Comparison of ENCODE assay signal across 11 mouse cellular contexts in the genomic region with DNA sequence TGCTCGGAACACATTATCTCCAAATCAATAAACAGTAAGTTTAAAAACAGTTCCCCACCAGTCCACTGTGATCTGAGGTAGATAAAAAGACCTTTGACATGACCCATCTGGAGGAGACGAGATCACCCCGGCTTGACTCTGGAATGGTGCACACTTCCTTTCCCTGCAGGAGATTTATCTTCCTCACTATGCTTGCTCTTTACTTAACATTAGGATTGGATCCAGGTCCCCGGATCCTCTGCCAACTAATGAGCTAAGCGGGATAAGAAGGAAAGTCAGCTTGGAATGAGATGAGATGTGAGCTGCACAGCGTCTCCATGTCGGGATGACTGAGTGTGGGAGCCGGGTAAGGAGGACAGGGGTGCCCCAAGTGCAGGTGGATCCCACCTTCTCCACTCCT. TPM values are rescaled to one million over a fixed set of nuclear protein-coding genes. Genes with fewer than 3 reads are reported as not detected.
A peak's percentile ranks its signal among the peaks of the same experiment; 100 is the strongest.
DNase-seq lines count a peak whose midpoint lies in the region; ATAC-seq and TF ChIP-seq lines count a peak whose summit lies in the region.
"Had no signal": no experiment of that assay in that cellular context is flagged by ENCODE, and none has a peak within 500 bp of the region (broad histone marks: within the 10 kb centered on the region; RNA-seq: fewer than 3 reads in every experiment).

No protein-coding gene starts in this region.

- H3K9ac ChIP-seq in lung, embryonic 14.5 days = no peak overlapping the region
- no peak overlapping the region for H3K9ac ChIP-seq in forebrain, postnatal 0 days
- no peak overlapping the region for H3K9ac ChIP-seq in liver, embryonic 12.5 days
- H3K9ac ChIP-seq: embryonic facial prominence, embryonic 15.5 days; limb, embryonic 13.5 days had no signal

- ATAC-seq in frontal cortex, adult (ENCODE audit: low TSS enrichment) = peak; percentile 27; the same call in 1 of the 2 replicates
- ATAC-seq in lung, embryonic 14.5 days (ENCODE audit: insufficient read depth) = peak; percentile 47; the same call in 1 of the 2 replicates
- no peak for ATAC-seq in forebrain, postnatal 0 days
- no peak for ATAC-seq in liver, embryonic 12.5 days

- H3K27me3 ChIP-seq in lung, embryonic 14.5 days (ENCODE audit: insufficient read depth, low read length) = no peaks in the 10 kb centered on the region
- H3K27me3 ChIP-seq in forebrain, postnatal 0 days (ENCODE audit: insufficient read depth, low read length) = no peaks in the 10 kb centered on the region
- no peaks in the 10 kb centered on the region for H3K27me3 ChIP-seq in liver, embryonic 12.5 days (replicated peaks)
- H3K27me3 ChIP-seq: embryonic facial prominence, embryonic 15.5 days; limb, embryonic 13.5 days had no signal

- H3K4me1 ChIP-seq in lung, embryonic 14.5 days (ENCODE audit: insufficient read depth) = no peaks in the 10 kb centered on the region
- H3K4me1 ChIP-seq in lung, adult 2 months (ENCODE audit: control insufficient read depth, insufficient read depth, low read length) = no peaks in the 10 kb centered on the region
- peaks cover 5% of the 10 kb centered on the region for H3K4me1 ChIP-seq in forebrain, postnatal 0 days (ENCODE audit: insufficient read depth)
- H3K4me1 ChIP-seq in liver, embryonic 12.5 days = no peaks in the 10 kb centered on the region
- H3K4me1 ChIP-seq: embryonic facial prominence, embryonic 15.5 days; limb, embryonic 13.5 days had no signal

- H3K4me3 ChIP-seq in lung, embryonic 14.5 days (ENCODE audit: low read depth, low read length) = no peak overlapping the region
- no peak overlapping the region for H3K4me3 ChIP-seq in lung, adult 2 months (replicated peaks; ENCODE audit: extremely low read depth, low read depth, low read length)
- H3K4me3 ChIP-seq in forebrain, postnatal 0 days (ENCODE audit: low read depth, low read length) = no peak overlapping the region
- H3K4me3 ChIP-seq in liver, embryonic 12.5 days = no peak overlapping the region
- H3K4me3 ChIP-seq: embryonic facial prominence, embryonic 15.5 days; limb, embryonic 13.5 days had no signal

- no peak overlapping the region for H3K27ac ChIP-seq in lung, embryonic 14.5 days (ENCODE audit: low read depth)
- H3K27ac ChIP-seq in forebrain, postnatal 0 days (ENCODE audit: low read depth, low read length) = no peak overlapping the region
- no peak overlapping the region for H3K27ac ChIP-seq in liver, embryonic 12.5 days
- H3K27ac ChIP-seq: embryonic facial prominence, embryonic 15.5 days; limb, embryonic 13.5 days had no signal

- DNase-seq in frontal cortex, postnatal 36 days (ENCODE audit: low spot score in 2 of 2) = no peak
- peak; percentile 77 for DNase-seq in lung, embryonic 14.5 days
- no peak for DNase-seq in lung, adult 2 months
- DNase-seq in forebrain, postnatal 0 days = peak; percentile 60
- DNase-seq in lung, postnatal 14 days = peak; percentile 39
- no peak for DNase-seq in liver

- no peaks in the 10 kb centered on the region for H3K36me3 ChIP-seq in lung, embryonic 14.5 days (ENCODE audit: insufficient read depth)
- no peaks in the 10 kb centered on the region for H3K36me3 ChIP-seq in forebrain, postnatal 0 days (ENCODE audit: insufficient read depth)
- no peaks in the 10 kb centered on the region for H3K36me3 ChIP-seq in liver, embryonic 12.5 days
- H3K36me3 ChIP-seq: embryonic facial prominence, embryonic 15.5 days; limb, embryonic 13.5 days had no signal

- no peak overlapping the region for H3K4me2 ChIP-seq in lung, embryonic 14.5 days
- no peak overlapping the region for H3K4me2 ChIP-seq in forebrain, postnatal 0 days (ENCODE audit: low read depth)
- H3K4me2 ChIP-seq in liver, embryonic 12.5 days = no peak overlapping the region
- H3K4me2 ChIP-seq: embryonic facial prominence, embryonic 15.5 days; limb, embryonic 13.5 days had no signal

- TF ChIP-seq POLR2A in lung, adult 2 months (IDR thresholded peaks at IDR 0.05; ENCODE audit: borderline replicate concordance, extremely low read depth, low read depth, low read length) = no peak

- H3K9me3 ChIP-seq in lung, embryonic 14.5 days (ENCODE audit: low read depth, low read length) = no peaks in the 10 kb centered on the region
- no peaks in the 10 kb centered on the region for H3K9me3 ChIP-seq in forebrain, postnatal 0 days (ENCODE audit: low read length)
- H3K9me3 ChIP-seq in liver, embryonic 12.5 days (replicated peaks) = no peaks in the 10 kb centered on the region
- H3K9me3 ChIP-seq: embryonic facial prominence, embryonic 15.5 days; limb, embryonic 13.5 days had no signal

- no peak for TF ChIP-seq CTCF in lung, embryonic 14.5 days (IDR thresholded peaks at IDR 0.05; ENCODE audit: low read depth)
- no peak for TF ChIP-seq CTCF in lung, adult 2 months (IDR thresholded peaks at IDR 0.05; ENCODE audit: insufficient read depth, low read length)
- TF ChIP-seq CTCF in forebrain, postnatal 0 days (IDR thresholded peaks at IDR 0.05; ENCODE audit: low read depth) = no peak

- 36% methylated on average over 8 of the region's 8 CpGs for whole genome bisulfite sequencing in lung, embryonic 14.5 days
- WGBS in lung, adult 2 months = 45% methylated on average over 8 of the region's 8 CpGs
- WGBS in forebrain, postnatal 0 days = 50% methylated on average over 8 of the region's 8 CpGs
- WGBS in liver, embryonic 12.5 days (ENCODE audit: insufficient replicate concordance) = 71% methylated on average over 8 of the region's 8 CpGs

RNA-seq across cellular contexts. Expression of gene Siah3, which starts 46.7 kb away (rescaled TPM):
- polyA plus RNA-seq in lung, embryonic 14.5 days (2014; fragmentation: Nextera tagmentation; extraction: Ambion mirVana) = 0.07 TPM in 1 of 2 replicates, not detected in the other
- 0.04 TPM in 1 of 2 replicates, not detected in the other for polyA plus RNA-seq in lung, adult 2 months (2012; rRNA removed)
- total RNA-seq in forebrain, postnatal 0 days (2014; rRNA removed) = 4.8 and 6.1 TPM in 2 replicates
- polyA plus RNA-seq in forebrain, postnatal 0 days (2015; fragmentation: Nextera tagmentation; extraction: Ambion mirVana) = 2.7 and 3.3 TPM in 2 replicates
- polyA plus RNA-seq in liver, embryonic 12.5 days (2016; fragmentation: Nextera tagmentation; extraction: Ambion mirVana) = 0.11 and 0.17 TPM in 2 replicates
- polyA plus RNA-seq: heart, embryonic 16.5 days had no signal

Comparison
In these comparisons a context has a peak if more than half of its experiments do, and no peak if none do; other contexts are left out.
1. DNase-seq: peak in lung, embryonic 14.5 days (single experiment), forebrain, postnatal 0 days (single experiment) and lung, postnatal 14 days (single experiment); none in frontal cortex, postnatal 36 days (0 of 2), lung, adult 2 months (single experiment) and liver (single experiment).
2. ATAC-seq: peak in frontal cortex, adult (single experiment) and lung, embryonic 14.5 days (single experiment); none in forebrain, postnatal 0 days (single experiment) and liver, embryonic 12.5 days (single experiment).